10 mouse cellular contexts compared by ENCODE assay signal in genomic region chr13:55523278-55523677, GRCm38 (mm10). TPM values are rescaled to one million over a fixed set of nuclear protein-coding genes. Genes with fewer than 3 reads are reported as not detected.
DNase-seq lines count a peak whose midpoint lies in the region; ATAC-seq and TF ChIP-seq lines count a peak whose summit lies in the region.
"Had no signal": no experiment of that assay in that cellular context is flagged by ENCODE, and none has a peak within 500 bp of the region (broad histone marks: within the 10 kb centered on the region; RNA-seq: fewer than 3 reads in every experiment).

No protein-coding gene starts in this region.

- intact Hi-C loops in gastrocnemius, adult 2 months (cut with DNase I): no loop called here

- H3K27ac ChIP-seq in gastrocnemius, adult 2 months: peak overlapping the region; percentile 74
- peak overlapping the region; percentile 70 for H3K27ac ChIP-seq in heart, postnatal 0 days (ENCODE audit: low read depth)

- peak; percentile 43 for ATAC-seq in heart, postnatal 0 days (ENCODE audit: insufficient read depth, low read depth)
- no peak for ATAC-seq in frontal cortex, adult (ENCODE audit: low TSS enrichment)

- H3K4me3 ChIP-seq in gastrocnemius, adult 2 months: peak overlapping the region; percentile 15
- no peak overlapping the region for H3K4me3 ChIP-seq in heart, postnatal 0 days (ENCODE audit: low read depth, low read length)
- H3K4me3 ChIP-seq: erythroblast, embryonic 14.5 days; myocyte had no signal

- no peaks in the 10 kb centered on the region for H3K4me1 ChIP-seq in heart, postnatal 0 days (ENCODE audit: control insufficient read depth, insufficient read depth)

- no peak overlapping the region for H3K9ac ChIP-seq in heart, postnatal 0 days (replicated peaks; ENCODE audit: low read depth, low read length)

- no peaks in the 10 kb centered on the region; the same call in 1 of the 2 replicates for H3K36me3 ChIP-seq in heart, postnatal 0 days (replicated peaks; ENCODE audit: control insufficient read depth, insufficient read depth, low read length)

- DNase-seq in gastrocnemius, adult 2 months: no peak
- DNase-seq in gastrocnemius, postnatal 25 days: no peak
- DNase-seq in adrenal gland, postnatal 25 days: peak; percentile 52
- DNase-seq in heart, postnatal 0 days (ENCODE audit: low spot score): no peak
- DNase-seq in kidney, postnatal 36 days: peak; percentile 73 to 87
- DNase-seq in thymus, postnatal 0 days (ENCODE audit: low spot score): no peak
- no peak for DNase-seq in left cerebral cortex, adult 11 months (ENCODE audit: low spot score)

- no peak for TF ChIP-seq EP300 in heart, postnatal 0 days (IDR thresholded peaks at IDR 0.05; ENCODE audit: low read depth)

- H3K9me3 ChIP-seq in heart, postnatal 0 days (replicated peaks; ENCODE audit: control insufficient read depth, low read length): no peaks in the 10 kb centered on the region

- TF ChIP-seq CTCF in gastrocnemius, adult 2 months (IDR thresholded peaks at IDR 0.05): no peak
- TF ChIP-seq CTCF in heart, postnatal 0 days (IDR thresholded peaks at IDR 0.05; ENCODE audit: low read depth): no peak

- H3K4me2 ChIP-seq in heart, postnatal 0 days (ENCODE audit: low read depth, low read length): no peak overlapping the region

- peaks cover 3% of the 10 kb centered on the region; the same call in 1 of the 2 replicates for H3K27me3 ChIP-seq in heart, postnatal 0 days (ENCODE audit: control insufficient read depth, insufficient read depth, low read length)

- WGBS in heart, postnatal 0 days: 66% methylated on average over 17 of the region's 17 CpGs

RNA-seq across cellular contexts. Expression of gene Dok3, which starts 5.8 kb away (rescaled TPM):
- total RNA-seq in gastrocnemius, adult 2 months (2021): 1 to 10 TPM in 1 of 2 experiments, under 1 TPM in 1; 0.77 to 1.5 TPM
- total RNA-seq in gastrocnemius, postnatal 25 days (2021): 1 to 10 TPM in 1 of 2 experiments, under 1 TPM in 1; 1.00 to 1.0 TPM
- total RNA-seq in adrenal gland, postnatal 25 days (2021): 3.4 and 4.4 TPM in 2 replicates
- 2.7 and 2.8 TPM in 2 replicates for total RNA-seq in heart, postnatal 0 days (2014; rRNA removed; ENCODE audit: low replicate concordance)
- polyA plus RNA-seq in heart, postnatal 0 days (2015; fragmentation: Nextera tagmentation; extraction: Ambion mirVana): 0.95 and 1.4 TPM in 2 replicates
- 2.6 and 2.7 TPM in 2 replicates for polyA plus RNA-seq in thymus, postnatal 0 days (2015; fragmentation: Nextera tagmentation; extraction: Ambion mirVana)

RNA-seq across cellular contexts. Expression of gene Pdlim7, which starts 9.8 kb away (rescaled TPM):
- total RNA-seq in gastrocnemius, adult 2 months (2021): 100 to 1,000 TPM; 424 to 537 TPM
- 100 to 1,000 TPM; 544 to 627 TPM for total RNA-seq in gastrocnemius, postnatal 25 days (2021)
- total RNA-seq in adrenal gland, postnatal 25 days (2021): 17.6 and 18.7 TPM in 2 replicates
- 134 and 186 TPM in 2 replicates for total RNA-seq in heart, postnatal 0 days (2014; rRNA removed; ENCODE audit: low replicate concordance)
- polyA plus RNA-seq in heart, postnatal 0 days (2015; fragmentation: Nextera tagmentation; extraction: Ambion mirVana): 190 and 210 TPM in 2 replicates
- polyA plus RNA-seq in thymus, postnatal 0 days (2015; fragmentation: Nextera tagmentation; extraction: Ambion mirVana): 37.5 and 39.4 TPM in 2 replicates

RNA-seq across cellular contexts. Expression of gene Ddx41, which starts 13.2 kb away (rescaled TPM):
- 10 to 100 TPM; 10.6 to 11.5 TPM for total RNA-seq in gastrocnemius, adult 2 months (2021)
- total RNA-seq in gastrocnemius, postnatal 25 days (2021): 1 to 10 TPM; 8.1 to 9.0 TPM
- 52.6 and 57.3 TPM in 2 replicates for total RNA-seq in adrenal gland, postnatal 25 days (2021)
- total RNA-seq in heart, postnatal 0 days (2014; rRNA removed; ENCODE audit: low replicate concordance): 25.3 and 30.4 TPM in 2 replicates
- polyA plus RNA-seq in heart, postnatal 0 days (2015; fragmentation: Nextera tagmentation; extraction: Ambion mirVana): 16.3 and 17.3 TPM in 2 replicates
- polyA plus RNA-seq in thymus, postnatal 0 days (2015; fragmentation: Nextera tagmentation; extraction: Ambion mirVana): 51.6 and 54.2 TPM in 2 replicates

RNA-seq across cellular contexts. Expression of gene Dbn1, which starts 35.4 kb away (rescaled TPM):
- total RNA-seq in gastrocnemius, adult 2 months (2021): 1 to 10 TPM; 4.9 to 7.7 TPM
- total RNA-seq in gastrocnemius, postnatal 25 days (2021): 10 to 100 TPM; 10.3 to 16.1 TPM
- 14.6 and 19.1 TPM in 2 replicates for total RNA-seq in adrenal gland, postnatal 25 days (2021)
- total RNA-seq in heart, postnatal 0 days (2014; rRNA removed; ENCODE audit: low replicate concordance): 38.5 and 46.0 TPM in 2 replicates
- 30.2 and 30.9 TPM in 2 replicates for polyA plus RNA-seq in heart, postnatal 0 days (2015; fragmentation: Nextera tagmentation; extraction: Ambion mirVana)
- polyA plus RNA-seq in thymus, postnatal 0 days (2015; fragmentation: Nextera tagmentation; extraction: Ambion mirVana): 8.4 and 9.3 TPM in 2 replicates

RNA-seq across cellular contexts. Expression of gene Fam193b, which starts 47.6 kb away (rescaled TPM):
- total RNA-seq in gastrocnemius, adult 2 months (2021): 10 to 100 TPM; 14.4 to 16.6 TPM
- total RNA-seq in gastrocnemius, postnatal 25 days (2021): 10 to 100 TPM; 11.4 to 11.7 TPM
- total RNA-seq in adrenal gland, postnatal 25 days (2021): 75.2 and 75.3 TPM in 2 replicates
- 17.7 and 19.6 TPM in 2 replicates for total RNA-seq in heart, postnatal 0 days (2014; rRNA removed; ENCODE audit: low replicate concordance)
- 9.5 and 10.3 TPM in 2 replicates for polyA plus RNA-seq in heart, postnatal 0 days (2015; fragmentation: Nextera tagmentation; extraction: Ambion mirVana)
- 39.6 and 50.0 TPM in 2 replicates for polyA plus RNA-seq in thymus, postnatal 0 days (2015; fragmentation: Nextera tagmentation; extraction: Ambion mirVana)

Comparison
In these comparisons a context has a peak if more than half of its experiments do, and no peak if none do; other contexts are left out.
1. DNase-seq: peak in adrenal gland, postnatal 25 days (single experiment) and kidney, postnatal 36 days (2 of 2); none in gastrocnemius, adult 2 months (single experiment), gastrocnemius, postnatal 25 days (single experiment), heart, postnatal 0 days (single experiment), thymus, postnatal 0 days (single experiment) and left cerebral cortex, adult 11 months (single experiment).